Mouse (Mus musculus): ENCODE data around the gene Cav3.

GRCm38 (mm10) chr6:112495219-112495618, 35.9 kb downstream of the Cav3 start:
- TF ChIP-seq GATA1 (IDR thresholded peaks at IDR 0.05; ENCODE audit: borderline replicate concordance, low read length) (no peak), FLI1 (IDR thresholded peaks at IDR 0.05; ENCODE audit: low read length) (no peak)

All from megakaryocyte, embryonic 14.5 days (primary cell).